Mouse (Mus musculus) right cerebral cortex, adult 2 months (tissue): ENCODE measurements at regions not wholly inside any gene's neighbourhood (a gene's known extent, or its start where the extent isn't known, plus 50 kb on each side); places are given as distances from the start of the nearest gene placed in this dataset.

Experiments
- DNase-seq, 2 experiments: peaks; one replicate each; pipeline ENCODE4 v3.0.0; 2021 to 2022; ENCODE audit warnings: low spot score in 2 of 2

GRCm38 (mm10) chr16:45033268-45033667, 59.9 kb upstream of the Ccdc80 start:
- peak in 1 of 2 experiments; percentile 13 for DNase-seq

GRCm38 (mm10) chr16:45034401-45034800, 58.8 kb upstream of the Ccdc80 start:
- no peak for DNase-seq

- DNase-seq = no peak
Measured at GRCm38 (mm10) chr16:45036806-45037520, 56.2 kb upstream of the Ccdc80 start.

DNA sequence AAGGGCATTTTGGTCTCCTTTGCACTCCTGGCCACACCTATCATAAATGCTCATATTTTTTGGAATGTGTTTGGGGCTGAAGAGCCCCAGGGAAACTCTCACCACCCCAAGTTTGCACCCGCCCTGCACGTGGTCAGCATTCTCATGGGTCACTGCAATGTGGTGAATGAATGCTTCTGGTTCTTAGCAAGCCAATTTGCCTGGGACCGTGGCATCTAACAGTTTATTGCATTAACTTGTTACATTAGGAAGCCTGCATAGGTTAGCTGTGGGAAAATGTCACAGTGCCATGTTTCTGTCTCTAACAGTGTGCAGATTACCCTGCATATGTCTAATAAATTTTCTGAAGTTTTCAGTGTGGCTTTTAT, 55.7 kb upstream of the Ccdc80 start:
- no peak for DNase-seq

DNA sequence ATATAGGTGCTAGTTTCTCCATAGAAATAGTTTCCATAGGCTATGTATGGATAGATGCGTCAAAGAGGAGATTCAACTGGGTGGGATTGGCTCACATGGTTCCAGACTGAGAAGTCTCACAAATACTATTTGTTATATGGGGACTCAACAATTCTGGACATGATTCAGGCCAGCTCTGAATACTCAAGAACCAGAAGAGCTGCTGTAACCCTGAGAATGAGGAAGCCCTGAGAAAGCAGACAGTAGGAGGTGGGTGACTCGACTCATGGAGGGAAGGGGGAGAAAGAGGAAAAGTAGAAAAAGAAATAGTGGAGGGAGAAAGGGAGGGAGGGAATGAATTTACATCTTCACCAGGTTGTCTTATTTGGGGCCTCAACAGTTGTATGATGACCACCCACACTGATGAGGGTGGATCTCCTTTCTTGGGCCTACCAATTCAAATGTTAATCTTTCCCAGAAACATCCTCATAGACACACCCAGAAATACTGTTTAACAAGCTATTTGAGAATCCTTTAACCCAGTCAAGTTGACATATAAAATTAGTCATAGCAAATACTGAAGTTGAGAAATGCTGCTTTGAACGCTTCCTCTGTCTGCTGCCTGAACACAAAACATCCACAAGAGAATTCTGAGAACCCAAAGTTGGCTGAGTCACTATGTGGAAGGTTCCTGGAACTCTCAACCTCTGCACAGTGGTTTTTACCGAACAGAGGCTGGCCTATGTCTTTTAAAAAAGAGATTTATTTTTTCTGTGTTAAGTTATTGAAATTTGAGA, 54.8 kb upstream of the Ccdc80 start:
- no peak for DNase-seq
